Mouse (Mus musculus): ENCODE data around the gene Apoc1.

DNA sequence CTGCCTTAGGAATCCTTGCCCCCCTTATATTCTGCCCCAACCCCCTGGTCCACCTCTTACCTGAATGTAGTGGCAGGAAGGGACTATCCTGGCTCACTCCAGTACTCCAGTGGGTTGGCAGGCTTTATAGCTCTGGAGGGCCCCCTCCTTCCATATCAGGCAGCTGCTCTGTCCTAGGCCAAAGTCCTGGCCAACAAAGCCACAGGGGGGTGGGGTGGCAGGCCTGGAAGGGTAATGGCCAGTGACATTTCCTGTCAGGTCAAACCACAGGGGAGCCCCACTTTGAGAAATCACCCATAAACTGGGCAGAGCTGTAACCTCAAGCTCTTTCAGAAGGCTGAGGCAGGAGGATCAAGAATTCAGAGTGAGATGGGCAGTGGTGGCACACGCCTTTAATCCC is 15.8 kb downstream of the Apoc1 start:
- TF ChIP-seq POLR2A (IDR thresholded peaks at IDR 0.05; ENCODE audit: control insufficient read depth, low read depth, low read length) (no peak), CTCF (IDR thresholded peaks at IDR 0.05; ENCODE audit: control insufficient read depth, insufficient read depth, insufficient replicate concordance, low read depth, low read length) (no peak)

Data from testis, adult 2 months (tissue).